Comparison of ENCODE assay signal across 8 mouse cellular contexts in genomic region chr2:33821677-33822607, GRCm38 (mm10).
DNase-seq lines count a peak whose midpoint lies in the region; ATAC-seq and TF ChIP-seq lines count a peak whose summit lies in the region.

No protein-coding gene starts in this region.

- no peak overlapping the region for H3K4me2 ChIP-seq in heart, embryonic 12.5 days
- no peak overlapping the region for H3K4me2 ChIP-seq in midbrain, embryonic 13.5 days (replicated peaks)

- H3K9me3 ChIP-seq in heart, embryonic 12.5 days (replicated peaks): no peaks in the 10 kb centered on the region
- no peaks in the 10 kb centered on the region for H3K9me3 ChIP-seq in midbrain, embryonic 13.5 days

- H3K36me3 ChIP-seq in heart, embryonic 12.5 days: peaks cover 36% of the 10 kb centered on the region
- H3K36me3 ChIP-seq in midbrain, embryonic 13.5 days: peaks cover 81% of the 10 kb centered on the region
- no peaks in the 10 kb centered on the region for H3K36me3 ChIP-seq in small intestine, adult 2 months (ENCODE audit: control insufficient read depth, insufficient read depth, low read length)

- TF ChIP-seq CTCF in small intestine, adult 2 months (IDR thresholded peaks at IDR 0.05; ENCODE audit: extremely low read depth, insufficient read length, insufficient replicate concordance, low read depth, low read length): peak; percentile 82; the same call in 1 of the 2 replicates

- WGBS in heart, embryonic 12.5 days: 26% methylated on average over 13 of the region's 13 CpGs
- 24% methylated on average over 13 of the region's 13 CpGs for WGBS in midbrain, embryonic 13.5 days
- 42% methylated on average over 13 of the region's 13 CpGs for WGBS in small intestine, adult 2 months

- no peak for ATAC-seq in heart, embryonic 12.5 days (ENCODE audit: insufficient number of reproducible peaks, low FRiP score)
- peak; percentile 82 for ATAC-seq in midbrain, embryonic 13.5 days

- no peak overlapping the region for H3K27ac ChIP-seq in heart, embryonic 12.5 days (ENCODE audit: poor library complexity, severe bottlenecking)
- peak overlapping the region; percentile 78 for H3K27ac ChIP-seq in midbrain, embryonic 13.5 days
- no peak overlapping the region for H3K27ac ChIP-seq in small intestine, adult 2 months (ENCODE audit: insufficient read depth, low read depth, low read length)

- intact Hi-C loops in left cerebral cortex, postnatal 4 days (cut with DNase I): loop anchor here (2.0 to 5.0 kb wide), 2 partner anchors 145 to 817 kb away; no protein-coding TSS in a partner anchor

- no peak overlapping the region for H3K4me3 ChIP-seq in heart, embryonic 12.5 days
- H3K4me3 ChIP-seq in midbrain, embryonic 13.5 days (replicated peaks): no peak overlapping the region
- H3K4me3 ChIP-seq in small intestine, adult 2 months (ENCODE audit: low read depth, low read length): no peak overlapping the region

- TF ChIP-seq POLR2A in small intestine, adult 2 months (IDR thresholded peaks at IDR 0.05; ENCODE audit: low read depth, low read length): no peak

- DNase-seq in heart, adult 11 months: peak; percentile 96
- DNase-seq in embryo, embryonic 11.5 days (ENCODE audit: low read depth, low spot score): peak; percentile 76
- peak; percentile 65 to 82 for DNase-seq in gastrocnemius, postnatal 4 days (ENCODE audit: low spot score in 2 of 2)
- DNase-seq in kidney, adult 18-20 months: peak; percentile 82
- peak; percentile 88 for DNase-seq in left cerebral cortex, postnatal 4 days

- peaks cover 21% of the 10 kb centered on the region for H3K27me3 ChIP-seq in heart, embryonic 12.5 days (replicated peaks)
- H3K27me3 ChIP-seq in midbrain, embryonic 13.5 days: no peaks in the 10 kb centered on the region
- H3K27me3 ChIP-seq in small intestine, adult 2 months (ENCODE audit: control insufficient read depth, insufficient read depth, low read length): no peaks in the 10 kb centered on the region

- 0 out of 2 replicates have a peak, but pooled peaks cover 3% of the 10 kb centered on the region for H3K4me1 ChIP-seq in heart, embryonic 12.5 days (replicated peaks)
- H3K4me1 ChIP-seq in midbrain, embryonic 13.5 days (replicated peaks): peaks cover 28% of the 10 kb centered on the region
- no peaks in the 10 kb centered on the region for H3K4me1 ChIP-seq in small intestine, adult 2 months (ENCODE audit: control insufficient read depth, insufficient read depth, insufficient read length, low read length)

- no peak overlapping the region for H3K9ac ChIP-seq in heart, embryonic 12.5 days
- H3K9ac ChIP-seq in midbrain, embryonic 13.5 days (replicated peaks): 0 out of 2 replicates have a peak overlapping the region, but pooled peaks have one; percentile 11
